Mouse (Mus musculus): Measurements from ENCODE around the gene Cd163l1. TPM values are rescaled to one million over a fixed set of nuclear protein-coding genes. Genes with fewer than 3 reads are reported as not detected.

Gene Cd163l1
- polyA plus RNA-seq, 1 experiment from 2014 or later = 0.04 TPM

GRCm38 (mm10) chr7:140192851-140193250 lies 25.2 kb upstream of the Cd163l1 start:
- H3K4me1 ChIP-seq (ENCODE audit: insufficient read depth) = no peaks in the 10 kb centered on the region
- H3K36me3 ChIP-seq (replicated peaks; ENCODE audit: insufficient read depth, low read length) = no peaks in the 10 kb centered on the region
- H3K9ac ChIP-seq (replicated peaks) = no peak overlapping the region
- H3K4me3 ChIP-seq (ENCODE audit: low read depth, low read length) = no peak overlapping the region
- no peak overlapping the region for H3K4me2 ChIP-seq (ENCODE audit: low read depth, low read length)
- no peak for TF ChIP-seq EP300 (IDR thresholded peaks at IDR 0.05; ENCODE audit: low read depth)
- no peak for TF ChIP-seq CTCF (IDR thresholded peaks at IDR 0.05; ENCODE audit: low read depth)
- DNase-seq (no peak), ATAC-seq (no peak)
- H3K9me3 ChIP-seq (ENCODE audit: low read length) = no peaks in the 10 kb centered on the region
- 47% methylated on average over 2 of the region's 2 CpGs for WGBS (ENCODE audit: insufficient replicate concordance)
- no peaks in the 10 kb centered on the region for H3K27me3 ChIP-seq (ENCODE audit: insufficient read depth, low read length)
- no peak overlapping the region for H3K27ac ChIP-seq (ENCODE audit: low read depth)

GRCm38 (mm10) chr7:140194031-140194430 lies 24.0 kb upstream of the Cd163l1 start:
- H3K27ac ChIP-seq (ENCODE audit: low read depth) = no peak overlapping the region
- no peak overlapping the region for H3K4me3 ChIP-seq (ENCODE audit: low read depth, low read length)
- DNase-seq = no peak
- no peak overlapping the region for H3K4me2 ChIP-seq (ENCODE audit: low read depth, low read length)
- WGBS (ENCODE audit: insufficient replicate concordance) = 68% methylated on average over 4 of the region's 4 CpGs
- H3K36me3 ChIP-seq (replicated peaks; ENCODE audit: insufficient read depth, low read length) = no peaks in the 10 kb centered on the region
- H3K9ac ChIP-seq (replicated peaks) = no peak overlapping the region
- H3K9me3 ChIP-seq (ENCODE audit: low read length) = no peaks in the 10 kb centered on the region
- H3K4me1 ChIP-seq (ENCODE audit: insufficient read depth) = no peaks in the 10 kb centered on the region
- no peaks in the 10 kb centered on the region for H3K27me3 ChIP-seq (ENCODE audit: insufficient read depth, low read length)
- TF ChIP-seq EP300 (IDR thresholded peaks at IDR 0.05; ENCODE audit: low read depth) = no peak
- TF ChIP-seq CTCF (IDR thresholded peaks at IDR 0.05; ENCODE audit: low read depth) = no peak
- no peak for ATAC-seq

DNA sequence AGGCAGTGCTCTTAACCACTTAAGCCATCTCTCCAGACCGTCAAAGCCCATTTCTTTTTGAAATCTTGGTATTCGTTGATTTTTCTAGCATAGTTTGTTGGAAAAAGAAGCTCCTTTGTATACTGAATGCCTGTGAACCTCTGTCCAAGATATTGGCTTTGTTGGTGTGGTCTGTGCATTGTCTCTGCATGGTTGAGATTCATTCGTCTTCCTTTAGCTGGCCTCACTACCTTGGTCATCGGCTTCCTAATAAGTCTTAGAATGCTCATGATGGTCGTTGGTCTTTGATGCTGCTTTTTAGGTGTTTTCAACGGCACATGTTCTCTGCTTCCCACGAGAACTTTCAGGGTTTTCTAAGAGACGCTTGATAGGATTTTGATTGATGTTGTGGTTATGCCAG lies 22.1 kb upstream of the Cd163l1 start:
- TF ChIP-seq EP300 (IDR thresholded peaks at IDR 0.05; ENCODE audit: low read depth) (no peak), CTCF (IDR thresholded peaks at IDR 0.05; ENCODE audit: low read depth) (no peak)
- WGBS (ENCODE audit: insufficient replicate concordance) = 67% methylated on average over 8 of the region's 8 CpGs

GRCm38 (mm10) chr7:140201090-140201489 lies 17.0 kb upstream of the Cd163l1 start:
- Histone ChIP-seq H3K9me3 (ENCODE audit: low read length) (no peaks in the 10 kb centered on the region), H3K27me3 (ENCODE audit: insufficient read depth, low read length) (no peaks in the 10 kb centered on the region), H3K4me3 (ENCODE audit: low read depth, low read length) (no peak overlapping the region), H3K4me1 (ENCODE audit: insufficient read depth) (no peaks in the 10 kb centered on the region), H3K9ac (replicated peaks) (no peak overlapping the region), H3K27ac (ENCODE audit: low read depth) (no peak overlapping the region), H3K4me2 (ENCODE audit: low read depth, low read length) (no peak overlapping the region), H3K36me3 (replicated peaks; ENCODE audit: insufficient read depth, low read length) (no peaks in the 10 kb centered on the region)
- no peak for ATAC-seq
- TF ChIP-seq CTCF (IDR thresholded peaks at IDR 0.05; ENCODE audit: low read depth) = no peak
- WGBS (ENCODE audit: insufficient replicate concordance) = 64% methylated on average over 4 of the region's 4 CpGs
- no peak for DNase-seq

More for the DNA sequence above, 22.1 kb upstream of the Cd163l1 start:
- H3K27ac ChIP-seq (ENCODE audit: low read depth) = no peak overlapping the region
- no peaks in the 10 kb centered on the region for H3K4me1 ChIP-seq (ENCODE audit: insufficient read depth)
- H3K9ac ChIP-seq (replicated peaks) = no peak overlapping the region
- ATAC-seq (no peak), DNase-seq (no peak)
- no peak overlapping the region for H3K4me3 ChIP-seq (ENCODE audit: low read depth, low read length)
- H3K36me3 ChIP-seq (replicated peaks; ENCODE audit: insufficient read depth, low read length) = no peaks in the 10 kb centered on the region
- H3K4me2 ChIP-seq (ENCODE audit: low read depth, low read length) = no peak overlapping the region
- H3K27me3 ChIP-seq (ENCODE audit: insufficient read depth, low read length) = no peaks in the 10 kb centered on the region
- H3K9me3 ChIP-seq (ENCODE audit: low read length) = no peaks in the 10 kb centered on the region

- TF ChIP-seq EP300 (IDR thresholded peaks at IDR 0.05; ENCODE audit: low read depth) = no peak
- no peak for TF ChIP-seq CTCF (IDR thresholded peaks at IDR 0.05; ENCODE audit: low read depth)
- no peaks in the 10 kb centered on the region for H3K36me3 ChIP-seq (replicated peaks; ENCODE audit: insufficient read depth, low read length)
- ATAC-seq (no peak), DNase-seq (no peak)
- no peaks in the 10 kb centered on the region for H3K9me3 ChIP-seq (ENCODE audit: low read length)
- no peak within 1 kb of the TSS for H3K4me2 ChIP-seq (ENCODE audit: low read depth, low read length)
- no peaks in the 10 kb centered on the region for H3K4me1 ChIP-seq (ENCODE audit: insufficient read depth)
- no peaks in the 10 kb centered on the region for H3K27me3 ChIP-seq (ENCODE audit: insufficient read depth, low read length)
- H3K27ac ChIP-seq (ENCODE audit: low read depth) = no peak within 1 kb of the TSS
- H3K4me3 ChIP-seq (ENCODE audit: low read depth, low read length) = no peak within 1 kb of the TSS
- H3K9ac ChIP-seq (replicated peaks) = no peak within 1 kb of the TSS
These were observed 12.2 kb upstream of the Cd163l1 start, which contains the start of gene Olfr524 for GRCm38 (mm10) chr7:140205864-140206263. Gene Olfr524 (minus strand): TSS chr7:140205964.

DNA sequence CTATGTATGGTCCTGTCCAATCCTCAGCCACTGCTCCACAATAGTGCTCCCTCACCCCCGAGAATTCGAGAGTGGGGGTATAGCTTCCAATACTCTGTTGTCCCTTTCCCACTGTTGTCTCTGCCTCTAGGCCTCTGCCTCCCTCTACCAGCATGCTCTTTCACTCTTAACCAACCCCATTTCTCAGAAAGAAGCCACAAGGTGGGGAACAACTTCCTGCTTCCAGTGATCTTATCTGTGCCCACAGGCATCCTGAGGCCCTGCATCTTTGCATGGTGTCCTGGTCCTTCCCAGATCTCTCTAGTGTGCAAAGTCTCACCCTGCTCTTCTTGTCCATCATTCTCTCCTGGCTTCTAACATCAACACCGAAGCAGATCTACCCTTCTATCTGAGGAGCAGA lies 11.2 kb upstream of the Cd163l1 start:
- Histone ChIP-seq H3K36me3 (replicated peaks; ENCODE audit: insufficient read depth, low read length) (no peaks in the 10 kb centered on the region), H3K27me3 (ENCODE audit: insufficient read depth, low read length) (no peaks in the 10 kb centered on the region), H3K9me3 (ENCODE audit: low read length) (no peaks in the 10 kb centered on the region), H3K4me2 (ENCODE audit: low read depth, low read length) (no peak overlapping the region), H3K4me3 (ENCODE audit: low read depth, low read length) (no peak overlapping the region), H3K9ac (replicated peaks) (no peak overlapping the region), H3K27ac (ENCODE audit: low read depth) (no peak overlapping the region), H3K4me1 (ENCODE audit: insufficient read depth) (no peaks in the 10 kb centered on the region)
- no peak for ATAC-seq
- WGBS (ENCODE audit: insufficient replicate concordance) = 51% methylated on average over 3 of the region's 3 CpGs
- no peak for DNase-seq
- TF ChIP-seq EP300 (IDR thresholded peaks at IDR 0.05; ENCODE audit: low read depth) = no peak
- TF ChIP-seq CTCF (IDR thresholded peaks at IDR 0.05; ENCODE audit: low read depth) = no peak

GRCm38 (mm10) chr7:140208153-140208552 lies 9.9 kb upstream of the Cd163l1 start:
- TF ChIP-seq EP300 (IDR thresholded peaks at IDR 0.05; ENCODE audit: low read depth) (peak; percentile 90), CTCF (IDR thresholded peaks at IDR 0.05; ENCODE audit: low read depth) (no peak)
- no peak for DNase-seq
- no peak overlapping the region for H3K4me3 ChIP-seq (ENCODE audit: low read depth, low read length)
- no peak overlapping the region for H3K4me2 ChIP-seq (ENCODE audit: low read depth, low read length)
- H3K9me3 ChIP-seq (ENCODE audit: low read length) = no peaks in the 10 kb centered on the region
- H3K27me3 ChIP-seq (ENCODE audit: insufficient read depth, low read length) = no peaks in the 10 kb centered on the region
- H3K36me3 ChIP-seq (replicated peaks; ENCODE audit: insufficient read depth, low read length) = no peaks in the 10 kb centered on the region
- no peak overlapping the region for H3K27ac ChIP-seq (ENCODE audit: low read depth)
- H3K9ac ChIP-seq (replicated peaks) = no peak overlapping the region
- 28% methylated on average over 8 of the region's 8 CpGs for WGBS (ENCODE audit: insufficient replicate concordance)
- peak; percentile 78 for ATAC-seq
- no peaks in the 10 kb centered on the region for H3K4me1 ChIP-seq (ENCODE audit: insufficient read depth)

Measured in liver, postnatal 0 days (tissue).